Mouse (Mus musculus) retina, adult 2 months (tissue): ENCODE measurements around the gene Arhgef16.

Experiments used
- DNase-seq: peaks from one replicate; pipeline ENCODE4 v3.0.0-alpha.2; 2012; ENCODE audit warnings: low read depth, low spot score

Arhgef16 gene

GRCm38 (mm10) chr4:154293735-154294201 is 7.7 kb downstream of the Arhgef16 start:
- DNase-seq: no peak

- no peak for DNase-seq
These were observed 17.8 kb downstream of the Arhgef16 start for GRCm38 (mm10) chr4:154283671-154284070.

GRCm38 (mm10) chr4:154279481-154279880 is 22.0 kb downstream of the Arhgef16 start:
- DNase-seq: no peak

- peak; percentile 34 for DNase-seq
These were observed 28.5 kb downstream of the Arhgef16 start for GRCm38 (mm10) chr4:154273000-154273399.

GRCm38 (mm10) chr4:154269520-154269919 is 32.0 kb downstream of the Arhgef16 start:
- DNase-seq: no peak

- no peak for DNase-seq
These were observed 34.0 kb downstream of the Arhgef16 start for GRCm38 (mm10) chr4:154267511-154267910.

GRCm38 (mm10) chr4:154262071-154262470 is 39.4 kb downstream of the Arhgef16 start:
- no peak for DNase-seq

- DNase-seq: no peak
These were observed 40.7 kb downstream of the Arhgef16 start for GRCm38 (mm10) chr4:154260755-154261154.

- DNase-seq: no peak
These were observed 48.8 kb downstream of the Arhgef16 start for GRCm38 (mm10) chr4:154252537-154253255.

- DNase-seq: no peak
These were observed 52.2 kb downstream of the Arhgef16 start for GRCm38 (mm10) chr4:154249316-154249715.

GRCm38 (mm10) chr4:154248092-154248805 is 53.2 kb downstream of the Arhgef16 start:
- DNase-seq: no peak

- DNase-seq: no peak
These were observed 54.0 kb downstream of the Arhgef16 start for GRCm38 (mm10) chr4:154247207-154248091.

- no peak for DNase-seq
These were observed 55.1 kb downstream of the Arhgef16 start for GRCm38 (mm10) chr4:154246115-154247040.

- DNase-seq: no peak
These were observed 56.1 kb downstream of the Arhgef16 start for GRCm38 (mm10) chr4:154245342-154245741.

- peak; percentile 22 for DNase-seq
These were observed 60.9 kb downstream of the Arhgef16 start for GRCm38 (mm10) chr4:154240608-154241007.

GRCm38 (mm10) chr4:154239199-154239598 is 62.3 kb downstream of the Arhgef16 start:
- DNase-seq: no peak

GRCm38 (mm10) chr4:154237306-154237705 is 64.2 kb downstream of the Arhgef16 start:
- no peak for DNase-seq

- DNase-seq: no peak
These were observed 64.6 kb downstream of the Arhgef16 start for GRCm38 (mm10) chr4:154236893-154237292.

- no peak for DNase-seq
These were observed 65.5 kb downstream of the Arhgef16 start for GRCm38 (mm10) chr4:154236001-154236400.

GRCm38 (mm10) chr4:154232295-154232694 is 69.2 kb downstream of the Arhgef16 start:
- DNase-seq: no peak

GRCm38 (mm10) chr4:154231380-154231779 is 70.1 kb downstream of the Arhgef16 start:
- DNase-seq: no peak
